Mouse (Mus musculus): Measurements from ENCODE around the gene Prpf8.

DNA sequence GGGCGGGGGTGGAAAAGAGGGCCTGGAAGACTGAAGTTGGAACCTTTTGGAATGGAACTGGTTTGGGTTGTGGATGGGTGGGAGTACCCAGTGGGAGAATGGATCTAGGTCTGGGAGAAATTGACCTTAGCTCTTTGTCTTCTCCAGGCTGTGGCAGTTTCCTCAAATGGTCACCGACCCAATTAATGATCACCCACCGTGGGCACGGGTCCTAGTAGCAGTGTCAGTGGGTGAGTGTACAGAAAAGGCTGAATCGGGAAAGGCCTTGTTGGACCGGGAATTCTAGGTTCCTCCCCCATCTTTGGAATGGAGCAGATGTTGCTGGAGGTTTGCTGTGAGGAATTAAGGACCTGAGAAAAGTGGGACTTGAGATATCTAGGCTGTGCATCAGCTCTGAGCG lies 18.2 kb upstream of the Prpf8 start:
- TF ChIP-seq GATA1 (IDR thresholded peaks at IDR 0.05; ENCODE audit: low read length) (no peak; the same call in 1 of the 2 replicates), TAL1 (IDR thresholded peaks at IDR 0.05; ENCODE audit: low read length) (no peak)
